Mouse (Mus musculus): Measurements from ENCODE around the gene Tex21. TPM values are rescaled to one million over a fixed set of nuclear protein-coding genes. Genes with fewer than 3 reads are reported as not detected.

Gene Tex21
- total and polyA plus RNA-seq, 2 experiments = not detected

DNA sequence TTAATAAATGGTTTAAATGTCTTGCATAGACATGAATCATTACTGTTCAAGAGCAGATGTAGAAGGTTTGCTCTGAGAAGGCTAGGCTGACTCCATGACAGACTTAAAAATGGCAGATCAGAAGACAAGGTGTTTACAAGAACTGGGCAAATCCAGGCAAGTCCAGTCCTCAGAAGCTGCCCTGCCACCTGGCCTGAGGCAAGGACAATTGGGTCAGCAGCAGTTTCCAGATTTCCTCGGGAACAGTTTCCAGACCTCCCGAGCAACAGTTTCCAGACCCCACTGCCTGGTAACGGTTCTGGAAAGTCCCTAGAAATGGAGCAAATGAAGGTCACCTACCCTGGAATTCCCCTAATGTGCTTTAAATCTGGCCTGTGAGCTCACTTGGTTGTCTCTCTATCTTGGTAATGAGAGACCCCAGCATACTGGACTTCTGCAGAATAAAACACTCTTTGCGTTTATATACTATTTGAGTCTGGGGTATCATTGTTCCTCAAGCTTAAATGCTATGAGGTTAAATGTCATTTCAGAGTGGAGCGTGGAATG is 37.0 kb downstream of the Tex21 start:
- Histone ChIP-seq H3K27ac (replicated peaks; ENCODE audit: insufficient read depth, low read depth, low read length) (no peak overlapping the region), H3K4me1 (ENCODE audit: control insufficient read depth, insufficient read depth, low read length) (no peaks in the 10 kb centered on the region), H3K9ac (ENCODE audit: low read depth, low read length) (no peak overlapping the region), H3K4me3 (ENCODE audit: insufficient read depth, low read depth, low read length) (no peak overlapping the region), H3K36me3 (ENCODE audit: control insufficient read depth, insufficient read depth, low read length) (no peaks in the 10 kb centered on the region), H3K79me2 (ENCODE audit: control insufficient read depth, insufficient read depth, low read length) (no peaks in the 10 kb centered on the region), H3K27me3 (ENCODE audit: control insufficient read depth, insufficient read depth, low read length) (no peaks in the 10 kb centered on the region)
- no peak for DNase-seq (ENCODE audit: extremely low read depth, low read depth, low spot score)
- TF ChIP-seq POLR2A (IDR thresholded peaks at IDR 0.05; ENCODE audit: extremely low read depth, insufficient read depth, low read length) (no peak), CTCF (IDR thresholded peaks at IDR 0.05; ENCODE audit: low read depth, low read length) (no peak)
- WGBS = 94% methylated on average over 5 of the region's 5 CpGs

DNA sequence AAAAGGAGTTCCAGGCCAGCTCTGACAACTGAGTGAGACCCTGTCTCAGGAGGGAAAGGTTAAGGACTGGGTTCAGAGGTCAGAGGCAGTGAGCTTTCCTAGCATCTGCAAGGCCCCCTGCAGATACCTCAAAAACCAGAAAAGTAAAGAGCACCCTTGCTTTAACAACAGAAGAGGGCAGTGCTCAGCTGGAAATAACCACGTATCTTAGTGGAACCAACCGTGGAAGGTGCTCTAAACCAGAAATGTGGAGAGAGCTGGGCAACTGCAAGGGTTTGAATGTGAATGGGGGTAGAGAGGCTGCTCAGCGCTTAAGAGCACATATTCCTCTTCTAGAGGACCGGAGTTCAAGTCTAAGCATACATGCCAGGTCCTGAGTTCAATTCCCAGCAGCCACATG is 46.2 kb downstream of the Tex21 start:
- Histone ChIP-seq H3K27me3 (ENCODE audit: control insufficient read depth, insufficient read depth, low read length) (no peaks in the 10 kb centered on the region), H3K36me3 (ENCODE audit: control insufficient read depth, insufficient read depth, low read length) (no peaks in the 10 kb centered on the region), H3K9ac (ENCODE audit: low read depth, low read length) (no peak overlapping the region), H3K79me2 (ENCODE audit: control insufficient read depth, insufficient read depth, low read length) (no peaks in the 10 kb centered on the region), H3K4me3 (ENCODE audit: insufficient read depth, low read depth, low read length) (no peak overlapping the region), H3K4me1 (ENCODE audit: control insufficient read depth, insufficient read depth, low read length) (peaks cover 7% of the 10 kb centered on the region; the same call in 1 of the 2 replicates), H3K27ac (replicated peaks; ENCODE audit: insufficient read depth, low read depth, low read length) (no peak overlapping the region)
- WGBS = 78% methylated on average over 4 of the region's 4 CpGs
- DNase-seq (ENCODE audit: extremely low read depth, low read depth, low spot score) = no peak
- TF ChIP-seq CTCF (IDR thresholded peaks at IDR 0.05; ENCODE audit: low read depth, low read length) = no peak
- no peak for TF ChIP-seq POLR2A (IDR thresholded peaks at IDR 0.05; ENCODE audit: extremely low read depth, insufficient read depth, low read length)

DNA sequence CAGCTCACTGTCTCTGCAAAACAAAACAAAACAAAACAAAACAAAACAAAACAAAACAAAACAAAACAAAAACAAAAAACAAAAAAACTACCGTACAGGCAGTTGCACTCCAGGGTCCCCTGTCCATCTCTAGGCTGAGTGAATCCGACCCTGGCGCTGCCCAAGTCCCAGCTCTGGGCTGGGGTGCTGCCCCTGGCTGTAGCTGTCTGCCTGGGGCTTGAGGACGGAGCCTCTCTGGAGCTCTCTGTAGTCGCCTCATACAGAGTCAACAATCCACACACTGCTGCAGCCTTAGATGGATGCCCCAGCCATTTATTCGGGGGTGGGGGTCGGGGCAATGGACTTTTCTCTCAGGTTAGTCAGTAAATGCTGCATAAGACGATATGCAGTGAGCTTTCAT is 49.5 kb downstream of the Tex21 start:
- no peak overlapping the region for H3K9ac ChIP-seq (ENCODE audit: low read depth, low read length)
- H3K4me3 ChIP-seq (ENCODE audit: insufficient read depth, low read depth, low read length) = no peak overlapping the region
- no peaks in the 10 kb centered on the region for H3K36me3 ChIP-seq (ENCODE audit: control insufficient read depth, insufficient read depth, low read length)
- no peak for DNase-seq (ENCODE audit: extremely low read depth, low read depth, low spot score)
- H3K4me1 ChIP-seq (ENCODE audit: control insufficient read depth, insufficient read depth, low read length) = peaks cover 7% of the 10 kb centered on the region; the same call in 1 of the 2 replicates
- H3K79me2 ChIP-seq (ENCODE audit: control insufficient read depth, insufficient read depth, low read length) = no peaks in the 10 kb centered on the region
- no peak for TF ChIP-seq CTCF (IDR thresholded peaks at IDR 0.05; ENCODE audit: low read depth, low read length)
- no peak for TF ChIP-seq POLR2A (IDR thresholded peaks at IDR 0.05; ENCODE audit: extremely low read depth, insufficient read depth, low read length)
- H3K27me3 ChIP-seq (ENCODE audit: control insufficient read depth, insufficient read depth, low read length) = no peaks in the 10 kb centered on the region
- no peak overlapping the region for H3K27ac ChIP-seq (replicated peaks; ENCODE audit: insufficient read depth, low read depth, low read length)
- 50% methylated on average over 8 of the region's 8 CpGs for WGBS

DNA sequence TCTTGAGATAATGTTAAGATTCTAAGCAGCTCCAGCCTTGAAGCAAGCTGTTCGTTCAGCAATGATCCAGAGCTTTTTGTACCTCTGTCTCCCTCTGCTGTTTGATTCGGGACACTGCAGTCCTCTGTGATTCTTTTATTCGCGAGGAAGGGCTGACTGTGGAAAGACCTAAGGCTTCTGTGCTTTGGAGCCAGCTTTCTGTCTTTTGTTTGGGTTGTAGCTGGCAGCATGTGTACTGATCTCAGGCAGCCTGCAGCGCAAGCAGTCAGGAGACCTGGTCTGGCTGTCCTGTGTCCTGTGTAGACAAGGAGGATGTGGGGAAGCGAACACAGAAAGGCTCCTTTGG is 49.9 kb downstream of the Tex21 start:
- DNase-seq (ENCODE audit: extremely low read depth, low read depth, low spot score) = peak; percentile 57
- Histone ChIP-seq H3K27me3 (ENCODE audit: control insufficient read depth, insufficient read depth, low read length) (no peaks in the 10 kb centered on the region), H3K4me1 (ENCODE audit: control insufficient read depth, insufficient read depth, low read length) (peaks cover 7% of the 10 kb centered on the region; the same call in 1 of the 2 replicates), H3K4me3 (ENCODE audit: insufficient read depth, low read depth, low read length) (no peak overlapping the region), H3K27ac (replicated peaks; ENCODE audit: insufficient read depth, low read depth, low read length) (no peak overlapping the region), H3K9ac (ENCODE audit: low read depth, low read length) (0 out of 2 replicates have a peak overlapping the region, but pooled peaks have one; percentile 3), H3K36me3 (ENCODE audit: control insufficient read depth, insufficient read depth, low read length) (no peaks in the 10 kb centered on the region), H3K79me2 (ENCODE audit: control insufficient read depth, insufficient read depth, low read length) (no peaks in the 10 kb centered on the region)
- TF ChIP-seq POLR2A (IDR thresholded peaks at IDR 0.05; ENCODE audit: extremely low read depth, insufficient read depth, low read length) (no peak), CTCF (IDR thresholded peaks at IDR 0.05; ENCODE audit: low read depth, low read length) (peak; percentile 30)
- WGBS = 16% methylated on average over 6 of the region's 6 CpGs

DNA sequence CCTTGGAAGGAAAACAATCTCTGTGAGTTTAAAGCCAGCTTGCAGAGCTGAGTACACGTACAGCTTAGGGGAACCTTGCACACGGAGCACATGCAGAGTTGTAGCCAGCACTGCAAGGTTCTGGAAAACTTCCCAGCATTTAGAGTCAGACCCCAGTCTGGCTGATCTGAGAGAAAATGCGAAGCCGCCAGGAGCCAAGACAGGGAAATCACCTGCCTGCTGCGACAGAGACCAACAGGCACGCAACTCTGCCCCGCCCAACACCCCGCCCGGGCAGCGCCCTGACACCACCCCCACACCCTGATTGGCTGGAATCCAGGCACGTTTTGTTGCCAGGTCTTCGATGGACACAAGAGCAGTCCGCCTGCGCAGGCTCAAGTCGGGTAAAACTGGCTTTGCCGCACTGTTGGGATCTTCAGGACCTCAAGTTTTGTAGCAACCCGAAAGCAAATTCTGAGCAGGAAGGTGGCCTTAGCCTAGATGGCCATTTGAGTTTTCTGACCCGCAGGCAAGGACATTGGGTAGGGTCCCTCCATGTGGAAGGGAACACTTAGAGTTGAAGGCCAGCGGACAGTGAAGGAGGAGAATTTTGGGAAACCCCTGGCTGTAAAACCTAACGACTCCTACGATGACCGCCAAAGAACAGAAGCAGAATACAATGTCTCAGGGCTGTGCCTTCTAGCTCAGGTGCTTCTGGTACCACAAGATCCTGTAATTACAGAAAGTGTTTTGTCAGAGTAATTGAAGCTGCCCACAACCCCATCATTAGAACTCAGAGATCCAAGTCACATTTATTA is 50.4 kb downstream of the Tex21 start:
- Histone ChIP-seq H3K4me3 (ENCODE audit: insufficient read depth, low read depth, low read length) (peak overlapping the region; percentile 3; the same call in 1 of the 2 replicates), H3K27me3 (ENCODE audit: control insufficient read depth, insufficient read depth, low read length) (no peaks in the 10 kb centered on the region), H3K79me2 (ENCODE audit: control insufficient read depth, insufficient read depth, low read length) (no peaks in the 10 kb centered on the region), H3K4me1 (ENCODE audit: control insufficient read depth, insufficient read depth, low read length) (peaks cover 7% of the 10 kb centered on the region; the same call in 1 of the 2 replicates), H3K36me3 (ENCODE audit: control insufficient read depth, insufficient read depth, low read length) (no peaks in the 10 kb centered on the region), H3K9ac (ENCODE audit: low read depth, low read length) (peak overlapping the region; percentile 19), H3K27ac (replicated peaks; ENCODE audit: insufficient read depth, low read depth, low read length) (no peak overlapping the region)
- TF ChIP-seq POLR2A (IDR thresholded peaks at IDR 0.05; ENCODE audit: extremely low read depth, insufficient read depth, low read length) = no peak
- TF ChIP-seq CTCF (IDR thresholded peaks at IDR 0.05; ENCODE audit: low read depth, low read length) = no peak
- WGBS = 1% methylated on average over 22 of the region's 22 CpGs
- peak; percentile 77 for DNase-seq (ENCODE audit: extremely low read depth, low read depth, low spot score)

DNA sequence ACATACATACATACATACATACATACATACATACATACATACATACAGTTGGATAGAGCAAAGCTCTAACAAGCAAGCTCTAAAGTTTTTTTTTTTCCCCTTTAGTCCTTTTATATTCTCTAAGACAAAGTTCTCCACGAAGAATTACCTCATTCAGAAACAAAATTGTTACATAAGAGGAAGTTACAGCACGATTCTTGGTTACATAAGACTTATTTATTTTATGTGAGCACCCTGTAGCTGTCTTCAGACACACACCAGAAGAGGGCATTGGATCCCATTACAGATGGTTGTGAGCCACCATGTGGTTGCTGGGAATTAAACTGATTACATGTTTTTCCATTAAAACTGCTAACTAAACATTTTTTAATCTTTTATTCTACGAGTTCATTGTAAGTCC is 52.0 kb downstream of the Tex21 start:
- peak; percentile 39 for DNase-seq (ENCODE audit: extremely low read depth, low read depth, low spot score)
- H3K4me1 ChIP-seq (ENCODE audit: control insufficient read depth, insufficient read depth, low read length) = peaks cover 7% of the 10 kb centered on the region; the same call in 1 of the 2 replicates
- 26% methylated on average over 3 of the region's 3 CpGs for WGBS
- TF ChIP-seq CTCF (IDR thresholded peaks at IDR 0.05; ENCODE audit: low read depth, low read length) (no peak), POLR2A (IDR thresholded peaks at IDR 0.05; ENCODE audit: extremely low read depth, insufficient read depth, low read length) (no peak)
- no peak overlapping the region for H3K27ac ChIP-seq (replicated peaks; ENCODE audit: insufficient read depth, low read depth, low read length)
- no peaks in the 10 kb centered on the region for H3K27me3 ChIP-seq (ENCODE audit: control insufficient read depth, insufficient read depth, low read length)
- H3K79me2 ChIP-seq (ENCODE audit: control insufficient read depth, insufficient read depth, low read length) = no peaks in the 10 kb centered on the region
- no peak overlapping the region for H3K4me3 ChIP-seq (ENCODE audit: insufficient read depth, low read depth, low read length)
- H3K36me3 ChIP-seq (ENCODE audit: control insufficient read depth, insufficient read depth, low read length) = no peaks in the 10 kb centered on the region
- H3K9ac ChIP-seq (ENCODE audit: low read depth, low read length) = no peak overlapping the region

Measured in liver, adult 2 months (tissue).